Mouse (Mus musculus): Measurements from ENCODE around the gene Msantd2. TPM values are rescaled to one million over a fixed set of nuclear protein-coding genes. Genes with fewer than 3 reads are reported as not detected.
A peak's percentile ranks its signal among the peaks of the same experiment; 100 is the strongest.

The Msantd2 gene
- polyA plus RNA-seq, 1 experiment: 10.4 TPM

DNA sequence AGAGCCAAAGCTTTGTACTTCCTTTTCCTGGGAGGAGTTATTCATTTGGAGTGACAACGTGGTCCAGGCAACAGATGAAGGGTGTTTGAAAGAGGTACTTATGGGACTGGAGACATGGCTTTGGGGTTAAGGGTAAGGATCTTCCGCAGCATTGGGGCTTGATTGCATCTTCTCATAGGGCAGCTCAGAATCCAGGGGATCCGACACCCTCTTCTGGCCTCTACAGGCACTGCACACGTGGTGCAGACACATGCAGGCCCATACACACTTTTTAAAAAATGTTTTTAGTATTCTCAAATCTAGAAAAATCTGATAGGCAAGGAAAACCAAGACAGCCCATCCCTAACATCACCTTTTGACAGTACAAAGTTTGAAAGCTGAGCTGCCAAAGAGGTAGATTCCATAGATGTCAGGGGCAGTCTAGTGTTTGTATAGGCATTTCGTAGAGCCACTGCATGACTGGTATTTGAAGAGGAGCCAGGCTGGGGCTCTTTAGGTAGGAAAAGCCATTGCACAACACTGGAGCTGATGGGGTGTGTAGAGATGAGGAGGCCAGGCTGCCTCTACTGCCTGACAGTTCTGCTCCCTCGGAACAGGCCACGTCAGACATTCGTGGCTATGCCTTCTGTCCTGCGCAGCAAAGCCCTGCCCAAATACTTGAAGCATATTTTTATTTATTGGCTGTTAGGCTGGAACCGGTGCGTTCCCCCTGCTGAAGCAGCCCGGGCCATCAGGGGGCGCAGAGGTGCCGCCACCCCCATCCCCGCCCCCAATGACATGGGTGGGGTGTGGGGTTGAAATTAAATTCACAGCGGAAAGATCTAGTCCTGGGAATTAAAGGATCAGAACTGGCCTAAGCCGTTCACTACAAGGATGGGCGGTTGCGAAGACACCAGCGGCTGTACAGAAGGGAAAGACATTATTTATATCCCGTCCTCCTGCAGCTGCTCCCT is 37.6 kb downstream of the Msantd2 start:
- Histone ChIP-seq H3K4me1 (ENCODE audit: control insufficient read depth, insufficient read depth, insufficient read length, low read length) (no peaks in the 10 kb centered on the region), H3K4me3 (ENCODE audit: insufficient read depth, low read depth, low read length) (peak overlapping the region; percentile 70), H3K27ac (replicated peaks; ENCODE audit: low read depth, low read length) (peak overlapping the region; percentile 98)

DNA sequence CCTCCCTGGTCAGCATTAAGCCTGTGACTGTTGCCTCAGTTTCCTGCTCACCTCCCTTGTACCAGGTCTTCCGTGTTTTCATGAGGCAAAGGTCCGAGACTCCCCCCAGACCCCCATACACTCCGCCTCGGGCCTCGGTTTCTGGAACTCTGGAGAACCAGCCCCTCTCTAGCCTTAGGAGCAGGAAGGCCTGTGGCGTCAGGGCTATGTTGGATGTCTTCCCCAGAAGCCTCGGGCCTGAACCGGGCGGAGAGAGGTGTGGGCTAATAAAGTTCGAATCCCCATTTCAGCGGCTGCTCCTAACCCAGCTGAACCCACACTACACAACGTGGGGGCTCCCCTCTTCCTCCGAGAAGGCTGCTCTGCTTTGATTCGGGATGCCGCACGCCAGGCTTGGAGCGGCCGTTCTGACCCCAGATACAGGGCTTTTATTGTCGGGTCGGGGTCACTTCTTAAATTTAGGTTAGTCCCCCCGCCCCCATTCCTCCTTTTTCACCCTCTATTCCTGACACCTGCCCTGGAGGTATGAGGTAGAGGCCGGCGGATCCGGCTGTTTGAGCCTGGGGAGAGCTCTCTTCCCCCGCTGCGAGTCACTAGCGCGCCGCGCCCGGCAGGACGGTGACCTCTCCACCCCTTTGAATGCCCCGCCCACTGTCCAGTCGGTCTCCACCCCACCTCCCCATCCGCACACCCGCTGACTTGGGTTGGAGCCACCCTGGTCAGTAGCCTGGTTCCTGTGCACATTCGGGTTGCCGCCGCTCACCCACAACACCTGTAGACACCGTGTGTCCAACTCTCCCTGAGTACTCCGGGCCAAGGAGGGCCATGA is 38.5 kb downstream of the Msantd2 start, which contains the start of gene Esam:
Gene Esam, plus strand, starts transcription at position 683 of the 829 bp plus-strand sequence.
- peak within 1 kb of the TSS; percentile 90 for H3K4me3 ChIP-seq (ENCODE audit: insufficient read depth, low read depth, low read length)
- peak within 1 kb of the TSS; percentile 100 for H3K27ac ChIP-seq (replicated peaks; ENCODE audit: low read depth, low read length)

DNA sequence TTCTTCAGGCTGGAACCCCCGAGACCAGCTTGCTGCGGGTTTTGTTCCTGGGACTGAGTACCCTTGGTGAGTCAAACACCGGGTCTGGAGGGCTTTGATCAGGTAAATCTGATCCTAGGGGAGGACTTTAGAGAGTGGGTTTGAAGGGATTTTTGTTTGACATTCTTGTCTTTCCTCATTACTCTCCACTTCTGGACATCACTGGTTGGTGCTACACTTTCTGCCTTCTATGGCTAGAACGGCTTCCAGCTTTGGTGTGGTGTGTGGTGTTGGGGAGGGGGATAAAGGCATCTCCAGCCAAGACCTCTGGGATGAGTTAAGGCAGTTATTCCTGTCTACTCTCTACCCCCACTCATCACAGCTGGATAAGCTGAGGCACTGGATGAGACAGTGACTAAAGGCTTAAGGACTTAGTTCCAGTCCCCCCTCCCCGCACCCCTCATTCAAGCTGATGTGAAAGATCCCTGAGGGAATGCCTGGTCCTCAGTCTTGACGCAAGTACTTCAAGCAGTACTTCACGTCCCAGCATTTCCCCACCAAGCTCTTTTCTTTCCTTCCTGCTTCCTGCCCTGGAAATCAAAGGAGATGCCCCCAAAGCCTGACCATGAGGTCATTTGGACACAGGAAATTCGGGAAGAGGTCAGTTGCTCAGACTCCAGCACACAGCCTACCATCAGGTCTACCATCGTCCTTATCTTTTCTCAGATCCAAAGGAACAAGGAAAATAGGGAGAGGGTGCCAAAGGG is 39.3 kb downstream of the Msantd2 start:
- H3K27ac ChIP-seq (replicated peaks; ENCODE audit: low read depth, low read length): peak overlapping the region; percentile 100
- no peaks in the 10 kb centered on the region for H3K4me1 ChIP-seq (ENCODE audit: control insufficient read depth, insufficient read depth, insufficient read length, low read length)
- H3K4me3 ChIP-seq (ENCODE audit: insufficient read depth, low read depth, low read length): peak overlapping the region; percentile 90

More for the DNA sequence above, 38.5 kb downstream of the Msantd2 start, which contains the start of gene Esam:
- H3K4me1 ChIP-seq (ENCODE audit: control insufficient read depth, insufficient read depth, insufficient read length, low read length): no peaks in the 10 kb centered on the region

DNA sequence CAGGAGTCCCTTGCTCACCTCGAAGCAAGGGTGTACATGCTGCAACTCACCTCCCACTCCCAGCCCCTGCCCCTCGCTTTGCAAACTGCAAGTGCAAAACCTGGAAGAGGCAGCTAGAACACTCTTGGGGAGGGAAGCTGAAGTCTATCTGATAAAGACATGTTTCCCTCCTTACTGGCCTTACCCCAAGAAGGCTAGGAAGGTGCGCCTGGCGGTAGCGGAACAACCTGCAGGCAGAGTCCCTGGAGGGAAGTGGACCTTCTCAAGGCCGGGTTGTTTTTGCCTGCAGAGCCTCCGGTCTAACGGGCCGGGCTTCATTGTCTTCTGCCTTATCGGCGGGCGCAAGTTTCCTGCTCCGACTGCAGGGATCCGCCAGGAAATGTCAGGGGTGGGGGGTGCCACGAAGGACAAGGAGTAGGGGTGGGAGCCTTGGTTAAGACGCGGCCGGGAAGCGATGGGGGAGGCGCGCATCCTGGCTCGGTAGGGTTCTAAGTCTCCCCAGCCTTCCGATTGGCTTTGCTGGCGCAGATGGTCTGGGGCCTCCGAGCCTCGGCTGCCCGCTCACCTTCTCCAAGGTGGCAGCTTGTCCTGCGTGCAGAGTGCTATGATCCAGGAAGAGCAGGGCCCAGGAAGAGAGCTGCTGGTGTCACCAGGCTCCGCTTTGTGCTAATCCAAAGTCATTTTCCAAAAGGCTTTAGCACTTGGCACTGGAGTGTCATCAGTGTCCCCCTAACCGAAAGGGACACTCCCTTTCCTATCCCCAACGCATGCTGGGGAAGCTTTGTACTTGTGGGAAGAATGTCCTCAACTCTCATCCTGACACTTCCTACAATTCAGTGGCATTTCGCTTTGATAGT is 41.1 kb downstream of the Msantd2 start:
- Histone ChIP-seq H3K27ac (replicated peaks; ENCODE audit: low read depth, low read length) (peak overlapping the region; percentile 100), H3K4me3 (ENCODE audit: insufficient read depth, low read depth, low read length) (peak overlapping the region; percentile 90), H3K4me1 (ENCODE audit: control insufficient read depth, insufficient read depth, insufficient read length, low read length) (peaks cover 8% of the 10 kb centered on the region; the same call in 1 of the 2 replicates)

DNA sequence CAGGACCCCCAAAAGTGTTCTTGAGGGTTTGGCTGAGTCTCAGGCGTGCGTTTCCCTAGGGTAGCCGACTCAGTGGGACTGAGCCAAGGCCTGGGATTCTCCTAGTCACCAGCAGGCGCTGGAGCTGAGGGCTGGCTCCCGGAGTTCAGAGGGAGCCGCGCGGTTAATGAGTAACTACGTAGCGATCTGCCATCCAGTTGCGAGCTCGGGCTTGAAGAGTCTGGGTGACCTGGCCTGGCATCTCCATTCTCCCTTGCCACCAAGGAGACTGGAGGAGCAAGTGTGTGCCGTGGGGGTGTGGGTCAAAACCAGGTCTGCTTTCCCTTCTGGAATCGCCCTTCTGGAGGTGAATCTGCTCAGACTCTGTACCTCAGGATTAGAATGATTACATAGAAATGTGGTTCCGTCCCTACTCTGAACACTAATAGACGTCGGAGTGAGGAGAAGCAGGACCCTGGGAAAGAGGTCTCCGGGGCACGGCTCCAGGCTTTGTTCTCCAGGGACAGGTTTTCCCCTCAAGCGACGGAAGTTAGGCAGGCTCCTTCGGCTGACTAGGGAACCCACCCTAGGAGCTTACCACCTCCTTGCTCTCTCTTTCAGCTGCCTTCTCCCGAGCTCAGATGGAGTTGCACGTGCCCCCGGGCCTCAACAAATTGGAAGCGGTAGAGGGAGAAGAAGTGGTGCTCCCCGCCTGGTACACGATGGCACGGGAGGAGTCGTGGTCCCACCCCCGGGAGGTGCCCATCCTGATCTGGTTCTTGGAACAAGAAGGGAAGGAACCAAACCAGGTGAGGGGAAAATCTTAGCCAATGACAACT is 42.0 kb downstream of the Msantd2 start:
- H3K4me1 ChIP-seq (ENCODE audit: control insufficient read depth, insufficient read depth, insufficient read length, low read length): peaks cover 9% of the 10 kb centered on the region; the same call in 1 of the 2 replicates
- H3K27ac ChIP-seq (replicated peaks; ENCODE audit: low read depth, low read length): peak overlapping the region; percentile 100

DNA sequence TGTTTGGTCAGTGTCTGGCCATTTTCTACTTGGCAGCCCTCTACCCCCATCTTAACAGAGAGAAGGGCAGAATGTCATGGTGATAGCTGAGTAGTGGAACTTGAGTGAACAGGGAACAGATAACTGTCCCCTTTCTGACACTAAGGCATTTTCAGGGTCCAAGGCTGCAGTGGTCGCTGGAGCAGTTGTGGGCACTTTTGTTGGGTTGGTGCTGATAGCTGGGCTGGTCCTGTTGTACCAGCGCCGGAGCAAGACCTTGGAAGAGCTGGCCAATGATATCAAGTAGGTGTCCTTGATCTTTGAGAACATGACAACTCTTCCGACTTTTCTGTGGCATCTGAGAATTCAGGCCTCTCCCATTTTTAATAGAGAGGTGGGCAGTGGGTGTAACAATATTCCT is 47.7 kb downstream of the Msantd2 start:
- no peak overlapping the region for H3K4me3 ChIP-seq (ENCODE audit: insufficient read depth, low read depth, low read length)
- H3K4me1 ChIP-seq (ENCODE audit: control insufficient read depth, insufficient read depth, insufficient read length, low read length): peaks cover 46% of the 10 kb centered on the region
- H3K27ac ChIP-seq (replicated peaks; ENCODE audit: low read depth, low read length): peak overlapping the region; percentile 83

More for the DNA sequence above, 42.0 kb downstream of the Msantd2 start:
- peak overlapping the region; percentile 90 for H3K4me3 ChIP-seq (ENCODE audit: insufficient read depth, low read depth, low read length)

DNA sequence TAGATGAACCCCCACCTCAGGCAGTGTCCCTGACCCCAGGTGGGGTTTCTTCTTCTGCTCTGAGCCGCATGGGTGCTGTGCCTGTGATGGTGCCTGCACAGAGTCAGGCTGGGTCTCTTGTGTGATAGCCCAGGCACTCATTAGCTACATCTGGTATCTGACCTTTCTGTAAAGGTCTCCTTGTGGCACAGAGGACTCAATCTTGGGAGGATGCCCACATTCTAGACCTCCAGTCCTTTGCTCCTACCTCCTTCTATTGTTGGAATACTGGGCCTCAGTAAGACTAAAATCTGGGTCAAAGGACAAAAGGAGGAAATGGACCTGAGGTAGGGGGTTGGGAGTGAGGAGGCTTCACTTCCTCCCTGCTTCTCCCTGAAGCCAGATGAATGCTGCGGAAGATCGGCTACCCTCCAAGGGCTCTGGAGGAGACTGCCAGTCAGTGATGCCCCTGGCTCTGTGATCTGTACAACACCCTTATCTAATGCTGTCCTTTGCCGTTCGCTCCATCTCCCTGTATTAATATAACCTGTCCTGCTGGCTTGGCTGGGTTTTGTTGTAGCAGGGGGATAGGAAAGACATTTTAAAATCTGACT is 48.6 kb downstream of the Msantd2 start:
- peaks cover 52% of the 10 kb centered on the region for H3K4me1 ChIP-seq (ENCODE audit: control insufficient read depth, insufficient read depth, insufficient read length, low read length)
- H3K4me3 ChIP-seq (ENCODE audit: insufficient read depth, low read depth, low read length): peak overlapping the region; percentile 19
- H3K27ac ChIP-seq (replicated peaks; ENCODE audit: low read depth, low read length): peak overlapping the region; percentile 83

DNA sequence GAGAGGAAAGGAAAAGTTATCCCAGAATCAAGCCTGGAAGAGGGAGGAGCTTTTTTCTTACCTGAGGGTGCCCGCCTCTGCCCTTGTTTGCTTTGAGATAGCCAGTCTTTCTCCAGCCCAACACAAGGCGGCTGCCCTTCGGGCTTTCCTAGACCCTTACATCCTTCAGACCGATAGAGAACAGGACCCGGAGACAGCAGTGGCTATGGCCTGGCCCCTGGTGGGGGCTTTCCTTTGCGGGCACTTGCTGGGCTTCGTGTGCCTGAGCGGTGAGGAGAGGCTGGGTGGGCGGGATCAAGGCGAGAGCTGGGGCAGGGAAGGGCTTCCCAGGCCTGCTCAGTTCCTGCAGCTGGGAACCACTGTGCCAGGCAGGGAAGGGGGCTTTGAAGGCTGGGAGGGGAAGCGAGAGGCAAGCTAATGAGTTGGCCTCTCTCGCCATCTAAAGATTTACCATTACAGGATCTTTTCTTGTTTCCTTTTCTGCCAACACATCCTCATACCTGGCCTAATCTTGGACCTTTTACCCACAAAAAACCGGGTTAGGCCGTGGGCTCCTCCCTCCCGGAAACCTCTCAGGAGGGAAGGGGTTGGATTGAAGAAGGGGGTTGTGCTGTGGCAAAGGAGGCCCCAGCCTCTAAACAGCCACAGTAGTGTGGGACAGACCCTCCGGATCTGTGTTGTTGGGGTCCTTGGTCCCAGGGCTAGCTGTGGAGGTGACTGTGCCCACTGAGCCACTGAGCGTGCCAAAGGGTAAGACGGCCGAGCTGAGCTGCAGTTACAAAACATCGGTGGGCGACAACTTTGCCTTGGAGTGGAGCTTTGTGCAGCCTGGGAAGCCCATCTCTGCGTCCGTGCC is 50.3 kb downstream of the Msantd2 start, which contains the start of gene Vsig2:
Gene Vsig2, plus strand, starts transcription at position 86 of the 856 bp plus-strand sequence.
- H3K4me3 ChIP-seq (ENCODE audit: insufficient read depth, low read depth, low read length): no peak within 1 kb of the TSS
- H3K27ac ChIP-seq (replicated peaks; ENCODE audit: low read depth, low read length): peak within 1 kb of the TSS; percentile 88
- peaks cover 51% of the 10 kb centered on the region for H3K4me1 ChIP-seq (ENCODE audit: control insufficient read depth, insufficient read depth, insufficient read length, low read length)

DNA sequence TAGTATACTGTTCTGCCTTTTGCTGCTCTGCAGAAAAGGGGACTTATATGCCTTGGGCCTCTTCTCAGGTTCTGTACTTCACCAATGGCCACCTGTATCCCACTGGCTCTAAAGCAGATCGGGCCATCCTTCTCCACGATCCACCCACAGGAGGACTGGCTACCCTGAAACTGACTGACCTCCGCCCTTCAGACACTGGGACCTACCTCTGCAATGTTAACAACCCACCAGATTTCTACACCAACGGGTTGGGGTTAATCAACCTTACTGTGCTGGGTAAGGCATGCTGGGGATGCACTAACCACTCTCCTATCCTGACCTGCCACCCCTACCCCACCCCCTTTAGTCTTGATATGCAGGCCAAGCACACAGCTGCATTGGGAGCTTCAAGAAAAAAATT is 51.1 kb downstream of the Msantd2 start:
- peak overlapping the region; percentile 88 for H3K27ac ChIP-seq (replicated peaks; ENCODE audit: low read depth, low read length)

DNA sequence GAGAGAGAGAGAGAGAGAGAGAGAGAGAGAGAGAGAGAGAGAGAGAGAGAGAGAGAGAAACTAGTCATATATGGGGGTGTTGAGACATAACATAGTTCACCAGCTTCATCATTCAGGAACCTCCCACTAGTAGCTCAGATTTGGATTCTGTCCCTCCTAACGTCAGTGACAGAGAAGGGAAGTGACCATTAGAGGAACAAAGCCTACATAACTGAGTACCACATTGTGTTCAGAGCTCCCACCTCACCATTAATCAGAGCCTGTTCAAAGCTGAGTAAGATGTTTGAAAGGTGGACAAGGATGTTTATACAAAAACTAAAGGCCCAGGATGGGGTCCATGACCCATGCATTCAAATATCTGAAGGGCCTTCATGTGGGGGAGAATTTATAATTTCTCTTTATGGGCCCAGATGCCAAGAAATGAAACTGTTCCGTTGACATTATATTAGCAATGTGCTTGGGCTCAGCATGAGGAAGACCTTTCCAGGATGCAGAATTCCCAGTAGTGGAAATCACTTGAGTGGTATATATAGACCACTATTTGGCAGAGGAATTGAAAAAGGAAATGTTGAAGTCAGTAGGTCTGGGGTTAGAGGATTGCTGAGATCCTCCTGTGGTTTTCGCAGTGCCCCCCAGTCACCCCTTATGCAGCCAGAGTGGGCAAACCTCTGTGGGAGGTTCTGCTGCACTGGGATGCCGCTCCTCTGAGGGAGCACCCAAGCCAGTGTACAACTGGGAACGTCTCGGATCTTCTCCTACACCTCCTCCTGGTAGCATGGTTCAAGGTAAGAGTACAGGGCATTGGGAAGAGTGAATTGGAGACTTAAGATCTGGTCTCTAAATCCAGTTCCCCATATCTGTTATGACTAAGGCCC is 51.8 kb downstream of the Msantd2 start:
- Histone ChIP-seq H3K27ac (replicated peaks; ENCODE audit: low read depth, low read length) (peak overlapping the region; percentile 88), H3K4me3 (ENCODE audit: insufficient read depth, low read depth, low read length) (no peak overlapping the region), H3K4me1 (ENCODE audit: control insufficient read depth, insufficient read depth, insufficient read length, low read length) (peaks cover 53% of the 10 kb centered on the region)

More for the DNA sequence above, 51.1 kb downstream of the Msantd2 start:
- H3K4me3 ChIP-seq (ENCODE audit: insufficient read depth, low read depth, low read length): no peak overlapping the region
- peaks cover 52% of the 10 kb centered on the region for H3K4me1 ChIP-seq (ENCODE audit: control insufficient read depth, insufficient read depth, insufficient read length, low read length)

DNA sequence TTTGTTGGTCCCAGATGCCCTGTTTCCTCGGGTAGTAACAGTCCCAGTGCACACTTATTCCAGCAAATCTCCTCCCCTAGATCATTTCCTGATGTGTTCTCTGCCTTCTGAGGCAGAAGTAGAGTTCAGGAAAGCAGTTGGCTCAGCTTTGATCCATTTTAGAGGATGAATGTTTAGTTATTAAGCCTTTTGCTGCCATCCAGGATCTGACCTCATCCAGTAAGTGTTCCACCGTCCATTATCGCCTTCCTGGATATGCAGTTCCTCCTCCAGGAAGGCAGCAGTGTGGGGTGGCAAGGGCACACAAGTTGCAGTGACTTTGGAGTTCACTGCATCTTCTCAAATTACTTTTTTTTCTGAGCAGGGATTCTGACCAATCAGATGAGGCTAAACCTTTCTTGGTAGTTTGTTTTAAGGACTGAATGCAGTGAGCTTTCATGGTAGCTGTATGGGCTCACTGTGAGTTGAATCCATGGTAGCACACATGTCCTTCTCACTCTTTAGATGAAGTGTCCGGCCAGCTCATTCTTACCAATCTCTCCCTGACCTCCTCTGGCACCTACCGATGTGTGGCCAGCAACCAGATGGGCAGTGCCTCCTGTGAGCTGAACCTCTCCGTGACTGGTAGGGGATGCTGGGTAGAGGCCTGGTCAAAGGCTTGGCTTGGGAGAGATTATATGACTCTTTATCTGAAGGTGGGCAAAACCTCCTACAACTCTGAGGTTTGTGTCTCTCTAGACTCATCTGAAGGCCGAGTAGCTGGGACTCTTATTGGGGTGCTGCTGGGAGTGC is 52.9 kb downstream of the Msantd2 start:
- H3K4me3 ChIP-seq (ENCODE audit: insufficient read depth, low read depth, low read length): no peak overlapping the region
- peaks cover 44% of the 10 kb centered on the region for H3K4me1 ChIP-seq (ENCODE audit: control insufficient read depth, insufficient read depth, insufficient read length, low read length)
- peak overlapping the region; percentile 88 for H3K27ac ChIP-seq (replicated peaks; ENCODE audit: low read depth, low read length)
